Mouse (Mus musculus) retina, embryonic 14.5 days (tissue): ENCODE results near the gene Nadsyn1.

ENCODE experiments used
- DNase-seq: peaks from one replicate; pipeline ENCODE4 v3.0.0-alpha.2; 2015; ENCODE audit warnings: low spot score

Nadsyn1 gene

DNA sequence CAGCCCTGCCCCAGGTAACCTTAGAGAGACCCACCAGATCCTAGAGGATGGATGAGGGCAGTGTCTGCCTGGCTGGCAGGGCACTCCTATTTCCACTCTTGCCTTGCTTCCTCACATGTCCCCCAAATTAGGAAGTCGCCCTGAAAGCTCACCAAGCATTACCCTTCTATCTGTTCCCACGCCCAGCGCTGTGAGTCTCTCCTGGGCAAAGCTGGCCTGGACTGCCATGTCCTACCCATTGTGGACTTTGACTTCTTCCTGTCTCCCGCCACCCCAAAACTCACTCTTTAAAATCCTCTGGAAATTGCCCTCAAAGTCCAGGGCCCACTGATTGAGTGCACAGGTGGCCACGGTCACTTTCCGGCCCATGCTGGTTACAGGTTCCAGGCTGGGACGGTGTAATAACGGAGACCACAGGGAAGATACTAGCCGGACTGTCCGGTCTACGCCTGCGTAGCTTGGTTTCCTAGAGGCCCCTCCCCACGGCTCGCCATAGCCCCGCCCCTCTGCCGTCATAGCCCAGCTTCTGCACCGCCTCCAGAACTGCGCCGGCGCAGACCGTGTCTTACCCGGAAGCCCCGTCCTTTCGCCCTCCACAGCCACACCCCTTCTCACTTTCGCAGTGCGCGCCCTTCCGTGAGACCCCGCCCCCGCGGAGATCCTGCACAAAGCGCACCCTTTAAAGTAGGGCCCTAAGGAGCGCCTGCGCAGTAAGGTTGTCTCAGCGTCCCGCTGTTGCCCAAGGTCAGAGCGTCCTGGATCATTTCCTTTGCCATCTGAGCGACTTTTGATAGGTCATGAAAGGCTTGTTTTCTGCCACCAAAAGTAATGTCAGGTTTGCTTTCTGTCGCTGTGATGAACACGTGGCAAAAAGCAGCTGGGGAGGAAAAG lies at the start of gene Nadsyn1, which contains the start of gene Dhcr7:
Nadsyn1 (minus strand) TSS at position 475 of the 891 bp plus-strand sequence.
Dhcr7 (plus strand) TSS at position 771 of the 891 bp plus-strand sequence.
- peak; percentile 99 for DNase-seq

DNA sequence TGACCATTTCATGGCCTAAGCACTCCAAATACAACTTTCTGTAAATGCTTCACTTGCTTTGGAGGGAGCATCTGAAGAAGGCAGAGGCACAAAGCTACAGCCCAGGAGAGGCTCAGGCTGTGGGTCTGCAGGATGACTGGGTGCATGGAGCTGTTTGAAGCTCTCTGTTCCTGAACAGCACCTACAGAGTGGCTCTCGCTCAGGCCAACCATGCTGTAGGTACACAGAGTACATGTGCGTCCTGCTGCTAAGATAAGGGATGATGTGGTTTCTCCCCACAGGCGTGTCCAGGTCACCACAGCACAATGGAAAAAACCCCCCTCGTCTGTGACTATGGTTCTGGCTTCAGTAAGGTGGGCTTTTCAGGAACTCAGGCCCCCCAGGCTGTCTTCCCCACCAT lies 46.2 kb upstream of the Nadsyn1 start:
- DNase-seq = no peak

DNA sequence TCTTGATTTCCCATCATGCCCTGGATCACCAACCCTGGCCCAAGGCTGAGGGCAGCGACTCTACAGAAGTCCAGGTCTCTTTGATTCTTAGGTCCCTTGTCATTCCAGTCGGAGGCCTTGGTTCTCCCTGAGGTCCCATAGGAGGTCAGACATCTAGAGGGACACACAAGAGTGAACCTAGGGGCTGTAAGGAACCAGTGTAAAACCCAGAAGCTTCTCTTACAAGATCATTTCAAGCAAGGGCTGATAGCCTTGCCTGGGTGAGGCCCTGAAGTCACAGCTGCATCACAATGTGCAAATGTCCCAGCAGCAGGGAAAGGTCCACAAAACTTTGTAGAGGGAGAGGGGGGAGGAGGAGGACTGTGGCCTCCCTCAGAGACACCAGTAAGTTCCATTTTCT lies 43.9 kb upstream of the Nadsyn1 start, which contains the start of gene Gm498:
Gm498 (plus strand) TSS at position 301 of the 400 bp plus-strand sequence.
- DNase-seq = no peak

DNA sequence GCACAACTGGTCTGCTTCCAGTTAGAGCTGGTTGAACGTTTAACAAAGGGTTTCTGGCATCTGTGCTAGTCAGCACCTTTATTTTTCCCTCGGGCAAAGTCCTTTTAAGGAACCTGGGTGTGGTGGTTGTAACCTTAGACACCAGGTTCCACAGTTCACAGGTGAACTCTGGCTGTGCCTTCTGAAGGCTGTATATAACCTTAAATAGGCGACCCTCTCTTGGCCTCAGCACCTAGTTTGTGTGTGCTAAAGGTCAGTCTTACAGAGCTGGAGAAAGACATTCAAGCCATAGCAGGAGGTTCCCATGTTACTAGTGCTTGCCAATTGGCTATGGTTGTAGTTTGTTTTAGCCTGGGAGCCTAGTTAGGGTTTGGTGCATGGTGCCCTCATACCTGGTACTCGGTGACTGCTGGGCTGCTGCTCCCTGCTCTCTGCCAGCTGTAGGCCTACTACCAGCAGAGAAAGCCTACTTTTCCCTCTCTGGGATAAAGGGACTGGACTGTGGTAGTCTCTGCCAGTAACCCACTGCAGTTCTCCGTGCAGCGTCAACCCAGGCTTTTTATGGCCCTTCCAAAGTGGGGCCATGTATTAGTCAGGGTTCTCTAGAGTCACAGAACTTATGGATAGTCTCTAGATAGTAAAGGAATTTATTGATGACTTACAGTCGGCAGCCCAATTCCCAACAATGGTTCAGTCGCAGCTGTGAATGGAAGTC lies 26.3 kb upstream of the Nadsyn1 start:
- no peak for DNase-seq

DNA sequence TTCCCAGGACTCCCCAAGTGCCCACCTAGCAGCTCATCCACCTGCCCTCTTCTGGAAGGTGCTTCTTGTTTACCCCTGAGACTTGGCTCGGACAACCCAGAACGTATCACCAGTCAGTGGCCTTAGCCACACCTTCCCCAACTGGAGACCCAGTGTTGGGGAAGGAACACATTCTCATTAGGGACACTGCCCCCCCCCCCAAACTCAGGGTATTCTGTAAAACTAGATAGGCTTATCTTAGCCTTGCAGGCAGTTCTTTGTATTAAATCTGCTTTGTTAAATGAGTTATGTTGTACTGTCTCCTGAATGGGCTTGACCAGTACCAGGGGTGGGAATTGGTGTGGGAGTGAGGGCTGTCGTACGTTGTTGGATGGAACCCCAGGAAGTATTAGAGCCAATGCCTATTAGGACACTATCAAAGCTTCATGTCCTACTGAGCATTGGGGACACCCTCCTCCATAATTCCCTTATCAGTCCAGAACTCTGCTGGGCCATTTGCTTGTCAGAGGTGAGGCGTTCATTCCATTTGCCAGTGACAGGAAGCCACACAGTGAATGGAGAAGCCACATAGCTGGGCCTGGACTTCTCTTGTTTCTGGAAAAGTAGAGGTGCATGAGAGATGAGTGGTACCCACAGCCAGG lies 25.6 kb upstream of the Nadsyn1 start:
- DNase-seq = no peak

DNA sequence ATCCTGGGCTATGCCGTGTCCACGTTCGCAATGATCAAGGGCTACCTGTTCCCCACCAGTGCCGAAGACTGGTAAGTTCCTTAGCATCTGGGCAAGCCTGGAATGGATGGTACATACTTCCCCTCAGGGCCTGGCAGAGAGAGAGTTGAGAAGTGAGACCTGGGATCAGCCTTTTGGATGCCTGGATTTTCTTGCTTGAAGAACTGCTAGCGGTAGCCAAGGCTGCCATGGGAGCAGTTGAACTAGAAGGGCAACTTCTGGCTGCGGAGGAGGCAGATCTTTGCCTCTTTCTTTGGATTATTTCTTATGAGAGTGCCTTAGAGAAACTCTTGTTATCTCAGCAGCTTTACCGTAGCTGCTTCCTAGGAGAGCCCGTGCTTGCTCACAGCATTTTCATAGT lies 18.7 kb upstream of the Nadsyn1 start:
- DNase-seq = no peak

DNA sequence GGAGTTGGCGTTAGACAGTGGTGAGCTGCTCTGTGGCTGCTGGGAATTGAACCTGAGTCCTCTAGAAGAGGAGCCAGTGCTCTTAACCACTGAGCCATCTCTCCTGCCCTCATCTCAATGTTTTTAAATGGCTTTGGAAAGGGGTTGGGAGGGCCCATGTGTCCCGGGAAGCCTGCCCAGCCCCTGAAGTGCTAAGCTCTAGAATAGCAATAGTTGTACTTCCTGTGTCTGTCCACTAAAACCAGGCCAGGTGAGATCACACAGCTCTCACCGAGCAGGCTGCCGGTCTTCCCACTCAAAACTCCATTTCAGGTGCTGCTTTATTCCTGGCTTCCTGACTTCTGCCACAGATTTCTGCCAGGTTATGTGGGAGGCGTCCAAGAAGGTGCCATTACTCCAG lies 17.5 kb upstream of the Nadsyn1 start:
- DNase-seq = no peak

DNA sequence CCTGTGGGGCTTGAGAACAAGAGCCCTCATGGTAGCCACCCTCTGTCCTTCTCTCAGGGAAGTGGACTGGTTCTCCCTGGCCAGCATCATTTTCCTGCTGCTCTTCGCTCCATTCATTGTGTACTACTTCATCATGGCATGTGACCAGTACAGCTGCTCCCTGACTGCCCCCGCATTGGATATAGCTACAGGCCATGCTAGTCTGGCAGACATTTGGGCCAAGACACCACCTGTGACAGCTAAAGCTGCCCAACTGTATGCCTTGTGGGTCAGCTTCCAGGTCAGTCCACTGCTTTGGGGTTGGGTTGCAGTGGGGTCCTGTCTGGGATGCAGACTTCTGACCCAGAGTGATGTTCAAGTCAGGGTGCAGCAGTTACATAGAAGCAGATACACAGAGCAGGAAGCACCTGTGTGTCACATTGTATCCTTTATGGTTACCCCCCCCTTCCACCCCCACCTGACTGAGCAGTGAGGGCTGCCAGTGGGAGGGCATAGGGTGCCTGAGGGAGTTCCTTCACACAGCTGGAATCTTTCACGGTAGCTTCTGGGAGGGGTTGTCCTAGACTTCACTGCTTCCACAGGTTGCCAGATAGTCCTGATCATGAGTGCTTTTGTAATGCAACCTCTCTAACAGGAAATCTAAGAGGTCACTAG lies 15.2 kb upstream of the Nadsyn1 start:
- no peak for DNase-seq

DNA sequence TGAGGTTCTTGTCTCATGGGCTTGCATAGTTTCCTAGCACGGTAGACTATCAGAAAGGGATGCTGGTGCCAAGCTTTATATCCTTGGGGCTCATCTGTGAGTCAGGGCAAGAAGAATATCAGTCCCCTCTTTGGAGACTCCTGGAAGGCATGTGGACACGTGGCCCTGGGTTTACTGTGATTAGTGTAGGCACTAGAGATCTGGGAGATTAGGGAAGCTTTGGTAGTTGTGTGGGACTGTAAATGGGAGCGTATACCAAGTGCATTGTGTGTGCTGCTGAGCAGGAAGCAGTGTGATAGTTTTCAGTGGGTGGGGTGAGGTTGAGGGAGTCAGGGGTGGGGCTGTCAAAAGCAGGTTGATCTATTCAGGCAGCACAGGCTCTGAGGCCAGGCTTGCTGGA lies 12.3 kb upstream of the Nadsyn1 start:
- DNase-seq = no peak

DNA sequence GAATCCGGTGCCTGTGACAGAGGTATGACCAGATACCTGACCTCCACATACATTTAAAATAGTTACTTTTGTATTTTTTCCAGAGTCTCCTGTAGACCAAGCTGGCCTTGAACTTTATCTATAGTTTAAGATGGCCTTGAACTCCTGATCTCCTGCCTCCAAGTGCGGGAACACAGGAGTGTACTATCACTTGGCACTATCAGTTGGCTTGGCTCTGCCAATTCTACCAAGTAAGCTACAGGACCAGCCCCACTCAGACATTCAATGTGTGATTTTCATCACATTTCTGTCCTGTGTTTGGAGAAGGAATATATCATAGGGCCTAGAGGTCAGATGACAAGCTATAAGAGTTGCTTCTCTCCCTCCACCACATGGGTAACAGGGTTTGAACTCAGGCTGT lies 11.7 kb upstream of the Nadsyn1 start:
- no peak for DNase-seq

DNA sequence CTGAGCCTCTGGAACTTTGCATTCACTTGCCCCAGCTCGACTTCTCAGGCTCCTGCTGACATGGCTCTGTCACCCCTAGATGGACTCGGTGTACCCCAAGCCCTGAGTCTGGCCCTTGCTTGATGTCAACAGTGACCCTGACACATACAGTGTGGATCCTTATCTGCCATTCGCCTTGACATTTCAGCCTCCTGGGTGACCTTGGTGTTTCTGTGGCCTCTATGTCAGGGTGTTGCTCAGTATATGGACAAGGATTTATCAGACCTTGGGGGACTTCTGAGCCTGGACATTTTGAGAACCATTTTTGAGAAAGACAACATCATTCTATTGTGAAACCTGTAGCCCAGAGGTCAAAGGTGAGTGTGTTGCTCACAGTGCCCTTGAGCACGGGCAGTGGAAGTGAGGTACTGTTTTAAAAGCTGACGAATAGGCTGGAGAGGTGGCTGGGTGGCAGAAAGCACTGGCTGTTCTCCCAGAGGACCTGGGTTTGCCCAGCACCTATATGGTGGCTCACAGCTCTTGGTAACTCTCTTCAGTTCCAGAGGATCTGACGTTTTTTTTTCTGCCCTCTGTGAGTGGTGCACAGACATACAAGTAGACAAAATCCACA lies 11.0 kb upstream of the Nadsyn1 start:
- no peak for DNase-seq

DNA sequence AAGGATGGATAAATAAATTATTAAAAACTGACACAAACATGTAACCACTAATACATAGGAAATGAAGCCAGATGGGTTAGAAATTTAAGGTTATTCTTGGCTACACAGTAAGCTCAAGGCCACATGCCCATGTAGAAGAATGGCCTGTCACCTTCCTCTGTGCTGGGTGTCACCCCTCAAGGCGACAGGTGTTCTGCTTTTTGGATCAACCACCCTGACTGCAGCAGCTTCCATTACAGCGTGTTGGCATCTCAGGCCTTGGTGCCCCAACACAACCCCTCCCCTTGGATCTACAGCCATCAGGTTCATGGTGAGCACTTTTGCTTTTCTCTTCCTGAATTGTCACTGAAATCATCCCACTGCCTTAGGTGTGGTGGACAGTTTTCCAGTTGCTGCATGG lies 10.0 kb upstream of the Nadsyn1 start:
- DNase-seq = no peak

DNA sequence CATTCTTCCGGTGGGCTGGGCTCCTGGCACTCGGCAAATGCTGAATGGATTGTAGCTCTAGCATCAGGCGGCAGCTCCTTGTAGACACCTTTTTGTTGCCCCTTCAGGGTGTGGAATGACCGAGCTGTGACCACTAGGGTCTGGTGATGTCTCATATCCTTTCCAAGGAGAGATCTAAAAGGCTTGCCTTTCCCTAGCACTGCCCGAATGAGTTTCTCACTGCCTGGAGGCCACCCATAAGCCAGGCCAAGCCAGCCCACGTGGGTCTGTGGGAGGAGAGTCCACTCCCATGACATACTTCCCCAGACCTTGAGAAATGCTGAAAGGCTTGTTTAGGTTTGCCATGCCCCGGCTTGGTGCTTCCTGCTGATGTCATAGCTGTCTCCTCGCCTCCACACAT lies 9.5 kb upstream of the Nadsyn1 start:
- no peak for DNase-seq

DNA sequence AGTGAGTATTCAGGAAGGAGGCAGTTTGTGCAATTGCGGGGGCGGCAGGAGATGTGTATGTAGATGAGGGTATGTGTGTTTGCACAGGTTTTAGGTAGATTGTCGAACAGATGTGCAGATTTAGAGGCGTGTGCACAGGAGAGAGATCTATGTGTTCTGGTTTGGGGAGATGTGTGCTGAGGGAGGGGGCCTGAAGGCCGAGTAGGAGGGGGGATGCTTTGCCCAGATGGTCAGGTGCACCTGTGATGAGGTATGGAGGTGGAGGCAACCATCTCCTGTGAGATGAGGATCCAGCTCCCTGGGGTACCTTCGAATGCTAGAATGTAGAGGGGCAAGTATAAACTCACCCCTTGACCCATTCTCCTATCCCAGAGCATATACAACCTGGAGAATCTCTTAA lies 7.8 kb upstream of the Nadsyn1 start:
- no peak for DNase-seq

DNA sequence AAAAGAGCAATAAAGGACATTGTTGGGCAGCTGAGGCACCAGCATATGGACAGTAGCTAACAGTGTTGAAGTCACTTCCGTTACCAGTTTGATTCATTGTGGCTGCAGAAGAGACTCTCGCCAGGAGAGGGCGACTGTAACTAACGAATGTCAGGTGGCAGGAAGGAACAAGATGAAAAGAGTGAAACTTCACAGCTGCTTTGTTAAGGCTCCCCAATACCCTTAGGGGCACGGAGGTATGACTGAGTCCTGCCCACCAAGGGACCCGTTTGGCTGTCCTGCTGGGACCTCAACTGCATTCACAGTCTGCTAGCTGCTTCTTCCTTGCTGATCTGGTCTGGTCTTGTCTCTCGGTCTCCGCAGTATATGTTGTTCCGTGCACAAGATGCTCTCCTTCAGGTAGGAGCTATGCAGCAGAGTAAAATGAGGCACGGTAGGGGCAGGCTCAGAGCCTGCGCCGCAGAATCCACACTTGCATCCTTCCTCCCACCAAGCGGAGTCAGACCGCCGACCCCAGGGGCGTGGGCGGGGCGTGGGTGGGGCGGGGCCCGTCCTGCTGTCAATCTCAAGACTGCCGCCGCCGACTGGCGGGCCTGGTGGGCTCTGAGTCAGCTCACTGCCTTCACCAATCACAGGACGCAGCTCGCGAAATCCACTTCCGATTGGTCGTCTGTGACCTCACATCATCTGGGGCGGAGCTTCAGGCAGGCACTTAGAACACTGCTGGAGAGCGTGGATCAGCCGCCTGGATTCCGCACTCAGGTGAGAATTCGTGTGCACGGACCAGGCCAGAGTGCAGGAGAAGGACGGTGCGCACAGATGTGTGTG lies 7.1 kb upstream of the Nadsyn1 start:
- peak; percentile 98 for DNase-seq

DNA sequence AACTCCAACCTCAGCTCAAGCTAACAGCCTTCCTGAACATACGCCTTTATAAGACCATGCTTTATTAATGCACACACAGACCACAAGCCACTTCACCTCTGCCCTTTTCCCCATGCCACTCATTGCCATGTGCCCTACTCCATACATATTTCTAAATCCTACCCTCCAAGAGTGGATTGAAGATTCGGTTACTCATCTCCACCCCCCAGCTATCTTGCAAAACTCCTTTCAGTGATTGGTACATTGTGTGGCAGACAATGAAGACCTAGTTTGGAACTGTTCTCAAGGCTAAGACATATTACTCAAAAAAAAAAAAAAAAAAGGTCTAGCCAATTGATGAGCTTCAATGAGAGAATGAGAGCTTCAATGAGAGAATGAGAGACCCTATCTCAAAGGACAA lies 4.3 kb upstream of the Nadsyn1 start:
- no peak for DNase-seq

DNA sequence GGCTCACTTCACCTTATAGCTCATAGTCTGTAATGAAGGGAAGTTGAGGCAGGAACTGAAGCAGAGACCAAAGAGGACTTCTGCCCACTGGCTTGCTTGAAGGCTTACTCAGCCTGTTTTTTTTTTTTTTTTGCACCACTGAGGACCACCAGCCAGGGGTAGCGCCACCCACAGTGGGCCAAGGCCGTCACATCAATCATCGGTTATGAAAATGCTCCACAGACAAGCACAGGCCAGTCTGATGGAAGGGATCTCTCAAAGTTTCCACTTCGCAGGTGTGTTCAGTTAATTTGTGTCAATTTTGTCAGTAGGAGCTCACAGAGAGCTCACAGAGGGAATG lies 587 bp upstream of the Nadsyn1 start:
- DNase-seq = no peak

DNA sequence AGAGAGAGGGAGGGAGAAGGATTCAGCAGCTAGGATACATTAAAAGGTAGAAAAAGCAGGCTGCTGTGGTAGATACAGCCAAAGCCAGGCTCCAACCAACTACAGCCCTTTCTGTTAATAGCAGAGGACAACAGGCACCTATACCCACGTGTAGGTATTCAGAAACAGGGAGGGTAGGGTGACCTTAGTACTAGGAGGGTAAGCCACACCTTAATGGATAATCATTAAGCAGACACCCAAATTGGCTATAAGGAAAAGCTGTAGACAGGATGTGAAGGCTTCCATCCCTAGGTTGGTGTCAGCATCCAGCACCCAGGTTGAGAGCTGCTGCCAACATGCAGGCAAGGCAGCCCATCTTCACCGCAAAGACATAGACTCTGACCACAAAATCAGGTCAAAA lies 1.4 kb downstream of the Nadsyn1 start:
- no peak for DNase-seq

DNA sequence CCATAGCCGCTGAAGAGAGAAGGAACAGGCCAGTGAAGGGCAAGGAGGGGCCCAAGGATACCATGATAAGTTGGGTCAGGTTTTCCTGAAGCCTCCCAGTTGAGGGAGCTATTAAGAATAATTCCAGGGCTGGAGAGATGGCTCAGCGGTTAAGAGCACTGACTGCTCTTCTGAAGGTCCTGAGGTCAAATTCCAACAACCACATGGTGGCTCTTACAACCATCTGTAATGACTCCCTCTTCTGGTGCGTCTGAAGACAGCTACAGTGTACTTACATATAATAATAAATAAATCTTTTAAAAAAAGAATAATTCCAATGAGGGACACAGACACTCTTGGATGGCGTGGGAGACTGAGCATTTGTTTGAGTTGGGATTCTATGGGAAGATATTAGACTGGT lies 3.4 kb downstream of the Nadsyn1 start:
- no peak for DNase-seq

DNA sequence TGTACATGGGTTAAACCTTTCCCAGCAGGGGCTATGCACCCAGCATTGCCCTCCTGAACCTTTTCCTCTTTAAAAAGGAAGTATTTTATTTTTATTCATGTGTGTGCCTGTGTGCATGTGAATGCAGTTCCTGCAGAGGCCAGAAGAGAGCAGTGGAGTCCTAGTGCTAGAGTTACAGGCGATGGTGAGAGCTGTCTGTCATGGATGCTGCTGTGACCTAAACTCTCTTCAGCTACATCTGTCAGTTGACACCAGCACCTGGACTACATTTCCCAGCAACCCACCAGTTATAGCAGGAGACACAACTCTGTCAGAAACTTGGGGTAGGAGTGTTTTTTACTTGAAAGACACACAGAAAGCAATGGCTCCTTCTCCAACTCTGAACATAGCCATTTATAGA lies 13.7 kb downstream of the Nadsyn1 start:
- peak; percentile 31 for DNase-seq

DNA sequence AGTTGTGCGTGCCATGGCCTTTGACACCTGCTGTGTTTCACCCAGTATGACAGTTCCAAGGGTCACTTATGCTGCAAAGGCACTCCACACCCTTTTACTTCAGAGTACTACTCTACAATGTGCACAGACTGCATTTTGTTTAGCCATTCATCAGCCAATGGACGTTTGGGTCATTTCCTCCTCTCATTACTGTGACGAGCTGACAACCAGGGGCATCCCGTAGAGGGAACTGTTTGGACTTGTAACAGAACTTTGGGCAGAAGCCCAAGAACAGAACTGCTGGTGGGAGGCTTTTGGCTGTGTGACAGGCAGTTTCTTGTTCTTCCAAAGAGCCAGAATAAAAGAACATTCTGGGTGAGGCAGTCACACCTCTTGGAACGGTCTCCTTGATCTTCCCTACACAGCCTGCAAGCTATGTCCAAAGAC lies 17.4 kb downstream of the Nadsyn1 start:
- no peak for DNase-seq
